Comparison of ENCODE assay signal across 11 mouse cellular contexts in genomic region chr13:94122703-94123592, GRCm38 (mm10).
DNase-seq lines count a peak whose midpoint lies in the region; ATAC-seq lines count a peak whose summit lies in the region.
"Had no signal": no experiment of that assay in that cellular context is flagged by ENCODE, and none has a peak within 500 bp of the region (broad histone marks: within the 10 kb centered on the region; RNA-seq: fewer than 3 reads in every experiment).

No protein-coding gene starts in this region.

- H3K4me3 ChIP-seq in forebrain, embryonic 16.5 days (replicated peaks; ENCODE audit: low read length) = no peak overlapping the region
- H3K4me3 ChIP-seq in forebrain, embryonic 12.5 days (replicated peaks) = no peak overlapping the region
- no peak overlapping the region for H3K4me3 ChIP-seq in liver, embryonic 12.5 days
- H3K4me3 ChIP-seq in midbrain, embryonic 11.5 days (ENCODE audit: low read depth, low read length) = no peak overlapping the region
- H3K4me3 ChIP-seq: forebrain, embryonic 15.5 days; neural tube, embryonic 13.5 days had no signal

- H3K27ac ChIP-seq in forebrain, embryonic 16.5 days (ENCODE audit: low read length) = no peak overlapping the region
- H3K27ac ChIP-seq in forebrain, embryonic 12.5 days = no peak overlapping the region
- no peak overlapping the region for H3K27ac ChIP-seq in liver, embryonic 12.5 days
- H3K27ac ChIP-seq in midbrain, embryonic 11.5 days (ENCODE audit: low read depth, low read length) = no peak overlapping the region
- H3K27ac ChIP-seq: forebrain, embryonic 15.5 days; neural tube, embryonic 13.5 days had no signal

- no peaks in the 10 kb centered on the region for H3K36me3 ChIP-seq in forebrain, embryonic 16.5 days (ENCODE audit: control insufficient read depth, insufficient read depth)
- no peaks in the 10 kb centered on the region for H3K36me3 ChIP-seq in forebrain, embryonic 12.5 days (replicated peaks)
- H3K36me3 ChIP-seq in liver, embryonic 12.5 days = 0 out of 2 replicates have a peak, but pooled peaks cover 2% of the 10 kb centered on the region
- H3K36me3 ChIP-seq in midbrain, embryonic 11.5 days (ENCODE audit: control insufficient read depth, insufficient read depth, low read length) = no peaks in the 10 kb centered on the region
- H3K36me3 ChIP-seq: forebrain, embryonic 15.5 days; neural tube, embryonic 13.5 days had no signal

- no peak overlapping the region for H3K4me2 ChIP-seq in forebrain, embryonic 16.5 days (ENCODE audit: low read length)
- H3K4me2 ChIP-seq in forebrain, embryonic 12.5 days = no peak overlapping the region
- H3K4me2 ChIP-seq in liver, embryonic 12.5 days = no peak overlapping the region
- no peak overlapping the region for H3K4me2 ChIP-seq in midbrain, embryonic 11.5 days
- H3K4me2 ChIP-seq: forebrain, embryonic 15.5 days; neural tube, embryonic 13.5 days had no signal

- DNase-seq in thymus, postnatal 4 days = peak; percentile 18
- DNase-seq in thymus, postnatal 14 days = no peak
- DNase-seq in heart, postnatal 25 days (ENCODE audit: low spot score) = peak; percentile 49
- no peak for DNase-seq in retina, embryonic 14.5 days (ENCODE audit: low spot score)
- DNase-seq in midbrain, embryonic 11.5 days (ENCODE audit: low spot score, missing footprints) = no peak

- no peaks in the 10 kb centered on the region for H3K27me3 ChIP-seq in forebrain, embryonic 16.5 days (replicated peaks; ENCODE audit: control insufficient read depth, insufficient read depth, low read length)
- H3K27me3 ChIP-seq in forebrain, embryonic 12.5 days = no peaks in the 10 kb centered on the region
- no peaks in the 10 kb centered on the region for H3K27me3 ChIP-seq in liver, embryonic 12.5 days (replicated peaks)
- H3K27me3 ChIP-seq in midbrain, embryonic 11.5 days (ENCODE audit: control insufficient read depth, insufficient read depth, low read length) = no peaks in the 10 kb centered on the region
- H3K27me3 ChIP-seq: forebrain, embryonic 15.5 days; neural tube, embryonic 13.5 days had no signal

- H3K4me1 ChIP-seq in forebrain, embryonic 16.5 days (replicated peaks; ENCODE audit: control insufficient read depth, insufficient read depth, low read length) = no peaks in the 10 kb centered on the region
- no peaks in the 10 kb centered on the region for H3K4me1 ChIP-seq in forebrain, embryonic 12.5 days
- no peaks in the 10 kb centered on the region for H3K4me1 ChIP-seq in liver, embryonic 12.5 days
- no peaks in the 10 kb centered on the region for H3K4me1 ChIP-seq in midbrain, embryonic 11.5 days (ENCODE audit: control insufficient read depth, insufficient read depth, low read length)
- H3K4me1 ChIP-seq: forebrain, embryonic 15.5 days; neural tube, embryonic 13.5 days had no signal

- intact Hi-C loops in heart, postnatal 25 days (cut with DNase I) = no loop called here

- H3K9me3 ChIP-seq in forebrain, embryonic 16.5 days (ENCODE audit: control insufficient read depth, low read length) = no peaks in the 10 kb centered on the region
- H3K9me3 ChIP-seq in forebrain, embryonic 12.5 days = no peaks in the 10 kb centered on the region
- H3K9me3 ChIP-seq in liver, embryonic 12.5 days (replicated peaks) = no peaks in the 10 kb centered on the region
- 0 out of 2 replicates have a peak, but pooled peaks cover 2% of the 10 kb centered on the region for H3K9me3 ChIP-seq in midbrain, embryonic 11.5 days (ENCODE audit: control insufficient read depth, low read length)
- H3K9me3 ChIP-seq: forebrain, embryonic 15.5 days; neural tube, embryonic 13.5 days had no signal

- no peak overlapping the region for H3K9ac ChIP-seq in forebrain, embryonic 16.5 days (replicated peaks; ENCODE audit: low read depth, low read length)
- no peak overlapping the region for H3K9ac ChIP-seq in forebrain, embryonic 12.5 days
- no peak overlapping the region for H3K9ac ChIP-seq in liver, embryonic 12.5 days
- H3K9ac ChIP-seq in midbrain, embryonic 11.5 days (ENCODE audit: low read length) = no peak overlapping the region
- H3K9ac ChIP-seq: forebrain, embryonic 15.5 days; neural tube, embryonic 13.5 days had no signal

- WGBS in forebrain, embryonic 16.5 days = 82% methylated on average over 16 of the region's 16 CpGs
- 93% methylated on average over 16 of the region's 16 CpGs for WGBS in forebrain, embryonic 12.5 days
- 65% methylated on average over 16 of the region's 16 CpGs for WGBS in liver, embryonic 12.5 days (ENCODE audit: insufficient replicate concordance)
- WGBS in midbrain, embryonic 11.5 days = 93% methylated on average over 16 of the region's 16 CpGs

- peak; percentile 43; the same call in 1 of the 2 replicates for ATAC-seq in forebrain, embryonic 16.5 days
- no peak for ATAC-seq in forebrain, embryonic 12.5 days (ENCODE audit: low FRiP score)
- no peak for ATAC-seq in liver, embryonic 12.5 days
- ATAC-seq in midbrain, embryonic 11.5 days (ENCODE audit: low FRiP score) = no peak
- ATAC-seq: forebrain, embryonic 15.5 days; inflammation-experienced regulatory T-cells, adult 6 months had no signal

Comparison
In these comparisons a context has a peak if more than half of its experiments do, and no peak if none do; other contexts are left out.
1. DNase-seq: peak in thymus, postnatal 4 days (single experiment) and heart, postnatal 25 days (single experiment); none in thymus, postnatal 14 days (single experiment), retina, embryonic 14.5 days (single experiment) and midbrain, embryonic 11.5 days (single experiment).